Mouse (Mus musculus): ENCODE measurements at regions not wholly inside any gene's neighbourhood (a gene's known extent, or its start where the extent isn't known, plus 50 kb on each side); places are given as distances from the start of the nearest gene placed in this dataset.
A peak's percentile ranks its signal among the peaks of the same experiment; 100 is the strongest.

DNA sequence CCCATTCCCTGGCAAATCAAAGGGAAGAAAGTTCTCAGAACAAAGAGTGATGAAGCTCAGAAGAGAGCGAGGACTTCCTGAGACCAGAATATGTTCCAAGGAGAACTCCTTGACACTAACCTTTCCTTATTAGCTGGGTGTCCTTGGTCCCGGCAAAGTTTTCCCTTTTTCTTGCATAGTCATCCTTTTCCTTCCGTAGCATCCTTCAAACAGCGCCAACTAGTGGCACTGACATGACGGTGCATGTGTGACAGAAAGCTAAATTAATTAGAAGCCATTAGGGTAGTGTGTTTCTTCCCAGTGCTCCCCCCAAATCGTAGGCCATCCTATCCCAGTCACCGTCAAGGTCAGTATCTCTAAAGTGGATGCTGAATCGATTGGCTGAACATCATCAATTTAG, 100.5 kb upstream of the Cand1 start:
- TF ChIP-seq CTCF (IDR thresholded peaks at IDR 0.05; ENCODE audit: low read depth, low read length) (peak; percentile 8; the same call in 1 of the 2 replicates), POLR2A (IDR thresholded peaks at IDR 0.05; ENCODE audit: extremely low read depth, insufficient read depth, low read length) (no peak)

Data from liver, adult 2 months (tissue).